Mouse (Mus musculus): ENCODE results near the gene Pde4d.

DNA sequence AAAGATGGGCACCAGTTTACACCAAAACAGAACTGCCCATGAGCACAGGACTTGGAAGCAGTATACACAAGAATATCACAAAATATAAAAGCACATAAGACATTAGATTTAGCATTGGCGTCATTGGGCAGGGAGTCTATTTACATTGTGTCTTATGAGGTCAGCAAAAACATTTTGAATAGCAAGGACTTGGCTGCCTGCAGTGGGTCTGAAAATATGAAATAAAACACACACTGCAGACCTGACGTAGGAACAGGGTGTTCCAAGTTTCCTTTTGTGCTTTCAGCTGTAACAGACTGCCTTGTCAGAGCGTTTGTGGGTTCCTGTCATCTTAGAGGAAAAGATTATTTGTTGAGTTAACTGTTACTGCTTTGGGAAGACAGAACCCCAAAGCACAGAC is 176.4 kb downstream of the Pde4d start:
- TF ChIP-seq EP300 (IDR thresholded peaks at IDR 0.05; ENCODE audit: low read depth in 1 of 2, low read length in 2 of 2) = no peak
- no peak for TF ChIP-seq MAFK (IDR thresholded peaks at IDR 0.05; ENCODE audit: borderline replicate concordance, low read depth, low read length)
- no peak for TF ChIP-seq TCF12 (IDR thresholded peaks at IDR 0.05; ENCODE audit: low read depth, low read length)

All from MEL (cell line).